Mouse (Mus musculus) heart, postnatal 0 days (tissue): ENCODE measurements around the gene Cyp24a1. TPM values are rescaled to one million over a fixed set of nuclear protein-coding genes. Genes with fewer than 3 reads are reported as not detected.
A peak's percentile ranks its signal among the peaks of the same experiment; 100 is the strongest.
"Not testable (repeated sequence)": the region's sequence is repeated elsewhere in the genome, so short reads cannot be mapped to it uniquely, and the experiment has no call there.

Experiments
- ATAC-seq: fragments of 200-750 bp; cut with Nextera tagmentation; 2 replicates; pipeline ENCODE4 v1.8.0; 2017; ENCODE audit warnings: low read depth, moderate number of reproducible peaks, moderate library complexity; ENCODE audit not compliant: insufficient read depth
- DNase-seq: peaks from one replicate; pipeline ENCODE4 v3.0.0-alpha.2; 2016; ENCODE audit warnings: low spot score
- H3K27ac ChIP-seq: fragments of 300-500 bp; sonication (generic); 2 replicates; pipeline ENCODE4 v1.5.1; 2014; ENCODE audit warnings: low read depth, mild to moderate bottlenecking
- H3K27me3 ChIP-seq: fragments of 300-500 bp; sonication (generic); 2 replicates; pipeline ENCODE4 v1.6.1; 2014; ENCODE audit warnings: low read length, mixed read lengths; ENCODE audit not compliant: control insufficient read depth, insufficient read depth
- H3K36me3 ChIP-seq: fragments of 300-500 bp; sonication (generic); replicated peaks from 2 replicates; pipeline ENCODE4 v1.6.1; 2014; ENCODE audit warnings: low read length, mixed read lengths; ENCODE audit not compliant: control insufficient read depth, insufficient read depth
- H3K4me1 ChIP-seq: fragments of 300-500 bp; sonication (generic); 2 replicates; pipeline ENCODE4 v1.6.1; 2014; ENCODE audit warnings: antibody characterized with exemption; ENCODE audit not compliant: control insufficient read depth, insufficient read depth
- H3K4me2 ChIP-seq: fragments of 300-500 bp; sonication (generic); 2 replicates; pipeline ENCODE4 v1.6.1; 2014; ENCODE audit warnings: low read depth, mild to moderate bottlenecking, low read length, moderate library complexity
- H3K4me3 ChIP-seq: fragments of 300-500 bp; sonication (generic); 2 replicates; pipeline ENCODE4 v1.5.1; 2014; ENCODE audit warnings: low read depth, low read length
- H3K9ac ChIP-seq: fragments of 300-500 bp; sonication (generic); replicated peaks from 2 replicates; pipeline ENCODE4 v1.6.1; 2014; ENCODE audit warnings: low read depth, low read length, mixed read lengths
- H3K9me3 ChIP-seq: fragments of 300-500 bp; sonication (generic); replicated peaks from 2 replicates; pipeline ENCODE4 v1.6.1; 2016; ENCODE audit warnings: low read length; ENCODE audit not compliant: control insufficient read depth
- CTCF ChIP-seq: IDR thresholded peaks from 2 replicates; pipeline ENCODE4 v1.5.1; 2016; ENCODE audit warnings: antibody characterized with exemption, control low read depth, low read depth
- EP300 ChIP-seq: IDR thresholded peaks from 2 replicates; pipeline ENCODE4 v1.6.1; 2016; ENCODE audit warnings: antibody characterized with exemption, low read depth
- WGBS: fragments of 180-500 bp; shearing (Covaris S2); extraction: QIAGEN DNeasy Blood & Tissue Kit; methylation state at CpG from one replicate; pipeline ENCODE4 v1.1.7; 2014; 5-methylcytosine and 5-hydroxymethylcytosine counted together
- polyA plus RNA-seq: library from polyadenylated mRNA; unstranded; fragments of >200 nt; fragmentation: Nextera tagmentation; extraction: Ambion mirVana; gene quantifications from 2 replicates; pipeline ENCODE4 v1.2.1, GENCODE M21; 2015
- total RNA-seq: library from RNA; depleted of rRNA; stranded (reverse); fragments of >200 nt; gene quantifications from 2 replicates; pipeline ENCODE4 v1.2.3, GENCODE M21; 2014; ENCODE audit warnings: low replicate concordance

Cyp24a1 gene
- total and polyA plus RNA-seq, 2 experiments from 2014 or later: not detected

DNA sequence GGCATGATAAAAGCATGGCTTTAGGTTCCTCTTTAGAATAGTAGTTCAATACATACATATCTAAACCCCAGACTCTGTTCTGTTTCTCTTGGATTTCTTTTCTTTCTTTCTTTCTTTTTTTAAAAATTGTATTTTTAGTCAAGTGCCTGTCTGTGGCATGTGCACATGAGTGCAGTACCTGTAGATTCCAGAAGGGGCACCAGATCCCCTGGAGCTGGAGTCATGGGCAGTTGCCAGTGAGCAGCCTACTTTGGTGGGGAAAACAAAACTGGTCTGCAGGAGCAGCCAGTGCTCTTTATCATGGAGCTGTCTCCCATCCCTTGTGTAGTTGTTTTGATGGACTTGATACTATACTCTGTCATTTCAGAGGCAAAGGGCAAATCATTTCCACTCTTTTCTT lies 28.9 kb downstream of the Cyp24a1 start:
- TF ChIP-seq CTCF (peak; percentile 18), EP300 (no peak)
- no peak overlapping the region for H3K4me2 ChIP-seq
- H3K9ac ChIP-seq: no peak overlapping the region
- no peak overlapping the region for H3K4me3 ChIP-seq
- no peak for ATAC-seq
- no peaks in the 10 kb centered on the region for H3K9me3 ChIP-seq
- peaks cover 60% of the 10 kb centered on the region for H3K27me3 ChIP-seq
- no peak overlapping the region for H3K27ac ChIP-seq
- no peak for DNase-seq
- no peaks in the 10 kb centered on the region for H3K36me3 ChIP-seq
- no peaks in the 10 kb centered on the region for H3K4me1 ChIP-seq

DNA sequence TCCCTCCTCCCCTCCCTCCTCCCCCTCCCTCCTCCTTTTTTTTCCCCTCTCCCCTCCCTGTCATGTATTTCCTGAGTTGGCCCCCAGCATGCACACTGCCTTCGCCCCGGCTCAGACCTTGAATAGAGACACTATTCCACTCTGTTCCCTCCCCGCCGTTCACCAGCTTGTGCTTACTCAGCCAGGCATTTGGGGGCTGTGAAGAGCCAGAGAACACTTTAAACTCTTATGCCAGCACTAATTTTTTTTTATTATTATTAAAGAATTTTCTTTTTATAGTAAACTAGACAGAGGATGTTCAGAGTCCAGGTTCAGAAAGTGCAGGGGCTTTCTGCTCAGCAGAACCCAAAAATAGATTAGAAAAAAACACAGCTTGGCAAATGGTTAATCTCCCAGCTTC lies 32.1 kb downstream of the Cyp24a1 start:
- H3K4me2 ChIP-seq: no peak overlapping the region

DNA sequence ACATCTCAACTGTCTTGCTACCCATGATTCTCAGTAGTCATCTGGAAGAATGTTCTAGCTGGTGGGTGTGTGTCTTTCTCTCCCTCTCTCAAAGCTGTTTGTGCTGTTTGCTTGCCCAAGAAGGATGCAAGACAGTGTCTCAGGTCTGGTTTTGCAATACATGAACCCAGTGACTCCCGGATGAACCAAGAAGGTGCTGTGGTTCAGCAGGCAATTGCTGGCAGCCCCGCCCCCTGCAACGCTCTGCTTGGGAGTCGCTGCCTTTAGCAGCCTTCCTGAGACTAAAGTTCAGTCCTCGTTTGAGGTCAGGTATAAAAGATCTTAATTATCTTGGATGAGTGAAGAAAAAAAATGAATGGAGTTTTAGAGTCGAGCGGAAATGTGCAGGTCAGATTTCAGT lies 35.3 kb downstream of the Cyp24a1 start:
- ATAC-seq (no peak), DNase-seq (no peak)
- Histone ChIP-seq H3K27ac (no peak overlapping the region), H3K4me1 (no peaks in the 10 kb centered on the region), H3K9me3 (no peaks in the 10 kb centered on the region), H3K27me3 (peaks cover 38% of the 10 kb centered on the region), H3K4me2 (no peak overlapping the region), H3K4me3 (no peak overlapping the region), H3K36me3 (no peaks in the 10 kb centered on the region), H3K9ac (no peak overlapping the region)
- WGBS: 69% methylated on average over 7 of the region's 7 CpGs
- TF ChIP-seq EP300 (no peak), CTCF (no peak)

More for the DNA sequence above, 32.1 kb downstream of the Cyp24a1 start:
- no peak overlapping the region for H3K9ac ChIP-seq
- H3K27ac ChIP-seq: no peak overlapping the region
- no peaks in the 10 kb centered on the region for H3K36me3 ChIP-seq
- WGBS: 60% methylated on average over 3 of the region's 4 CpGs
- no peak overlapping the region for H3K4me3 ChIP-seq
- no peak for ATAC-seq
- no peaks in the 10 kb centered on the region for H3K9me3 ChIP-seq
- H3K4me1 ChIP-seq: no peaks in the 10 kb centered on the region
- H3K27me3 ChIP-seq: peaks cover 58% of the 10 kb centered on the region
- no peak for DNase-seq
- TF ChIP-seq CTCF (no peak), EP300 (no peak)

- no peaks in the 10 kb centered on the region for H3K4me1 ChIP-seq
- no peak overlapping the region for H3K27ac ChIP-seq
- no peak overlapping the region for H3K4me3 ChIP-seq
- H3K4me2 ChIP-seq: no peak overlapping the region
- ATAC-seq: no peak
- DNase-seq: no peak
- no peak overlapping the region for H3K9ac ChIP-seq
- no peaks in the 10 kb centered on the region for H3K36me3 ChIP-seq
- TF ChIP-seq CTCF (no peak), EP300 (no peak)
- peaks cover 45% of the 10 kb centered on the region for H3K27me3 ChIP-seq
- WGBS: 59% methylated on average over 9 of the region's 9 CpGs
- H3K9me3 ChIP-seq: no peaks in the 10 kb centered on the region
Measured at GRCm38 (mm10) chr2:170459805-170460204, 37.1 kb downstream of the Cyp24a1 start.

DNA sequence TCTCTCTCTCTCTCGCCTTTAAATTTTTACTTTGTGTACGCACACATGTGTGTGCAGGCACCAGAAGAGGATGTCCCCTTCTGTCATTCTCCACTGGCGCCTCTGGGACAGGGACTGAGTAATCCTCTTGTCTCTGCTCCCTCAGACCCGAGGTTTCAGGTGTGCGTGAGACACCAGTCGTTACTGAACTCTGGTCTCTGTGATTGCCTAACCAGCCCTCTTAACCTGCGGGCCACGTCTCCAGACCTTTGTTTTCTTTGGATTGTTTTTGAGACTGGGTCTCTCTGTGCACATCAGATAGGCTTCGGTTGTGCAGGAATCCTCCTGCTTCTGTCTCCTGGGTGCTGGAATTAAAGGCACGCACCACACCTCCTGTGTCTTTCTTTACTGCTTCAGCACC lies 37.8 kb downstream of the Cyp24a1 start:
- Histone ChIP-seq H3K36me3 (no peaks in the 10 kb centered on the region), H3K4me3 (no peak overlapping the region), H3K27ac (no peak overlapping the region), H3K4me1 (no peaks in the 10 kb centered on the region), H3K9ac (no peak overlapping the region), H3K9me3 (no peaks in the 10 kb centered on the region), H3K4me2 (no peak overlapping the region), H3K27me3 (peaks cover 45% of the 10 kb centered on the region)
- no peak for ATAC-seq
- no peak for DNase-seq
- no peak for TF ChIP-seq CTCF
- no peak for TF ChIP-seq EP300
- 68% methylated on average over 10 of the region's 10 CpGs for WGBS

- ATAC-seq, H3K27ac ChIP-seq, H3K4me1 ChIP-seq, H3K4me2 ChIP-seq, H3K4me3 ChIP-seq, H3K36me3 ChIP-seq, H3K9me3 ChIP-seq, H3K9ac ChIP-seq, DNase-seq: not testable (repeated sequence)
- WGBS: 44% methylated on average over 3 of the region's 4 CpGs
- H3K27me3 ChIP-seq: peaks cover 28% of the 10 kb centered on the region
Measured at GRCm38 (mm10) chr2:170453809-170454208, 43.1 kb downstream of the Cyp24a1 start.
